Mouse (Mus musculus): ENCODE results near the gene Tmem230.
"Not testable (repeated sequence)": the region's sequence is repeated elsewhere in the genome, so short reads cannot be mapped to it uniquely, and the experiment has no call there.

The Tmem230 gene

DNA sequence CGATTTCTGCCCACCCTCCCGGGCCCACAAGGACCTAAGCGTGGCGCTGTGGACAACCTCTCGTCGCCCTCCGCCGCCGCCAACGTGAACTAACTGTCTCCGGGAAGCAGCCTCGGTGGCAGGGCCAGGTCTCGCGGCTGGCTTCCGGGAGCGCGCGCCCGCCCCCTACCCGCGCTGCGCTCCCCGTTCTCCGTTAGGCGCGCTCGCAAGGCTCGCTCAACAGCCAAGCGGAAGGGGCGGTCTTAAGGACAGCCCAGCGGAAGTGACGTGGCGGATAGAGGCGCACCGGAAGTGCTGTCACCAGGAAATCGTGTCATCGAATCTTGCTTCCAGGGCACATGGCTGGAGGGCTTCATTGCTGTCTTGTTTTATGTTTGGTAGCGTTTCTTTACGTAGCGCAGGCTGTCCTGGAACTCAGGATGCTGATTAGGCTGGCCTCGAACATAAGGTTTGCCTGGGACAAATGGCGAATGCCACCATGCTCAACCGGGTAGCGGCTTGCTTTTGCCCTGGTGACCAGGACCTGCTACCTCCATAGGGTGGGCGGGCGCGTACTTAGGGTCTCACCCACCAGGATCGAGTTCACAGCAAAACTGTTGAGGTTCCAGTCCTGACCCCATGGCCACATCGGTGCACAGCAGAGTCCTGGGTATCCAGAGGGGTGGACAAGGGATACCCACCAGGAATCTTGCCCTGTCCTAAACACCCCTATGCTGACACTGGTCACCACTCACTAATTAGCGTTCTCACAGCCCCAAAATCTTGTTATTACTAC lies at the start of gene Tmem230:
Gene Tmem230 (minus strand): TSS at position 269 of the 775 bp plus-strand sequence.
- in situ Hi-C loops (cut with MboI): loop anchor here (10.0 to 25.0 kb wide), 2 partner anchors 260 to 423 kb away; no protein-coding TSS in a partner anchor

DNA sequence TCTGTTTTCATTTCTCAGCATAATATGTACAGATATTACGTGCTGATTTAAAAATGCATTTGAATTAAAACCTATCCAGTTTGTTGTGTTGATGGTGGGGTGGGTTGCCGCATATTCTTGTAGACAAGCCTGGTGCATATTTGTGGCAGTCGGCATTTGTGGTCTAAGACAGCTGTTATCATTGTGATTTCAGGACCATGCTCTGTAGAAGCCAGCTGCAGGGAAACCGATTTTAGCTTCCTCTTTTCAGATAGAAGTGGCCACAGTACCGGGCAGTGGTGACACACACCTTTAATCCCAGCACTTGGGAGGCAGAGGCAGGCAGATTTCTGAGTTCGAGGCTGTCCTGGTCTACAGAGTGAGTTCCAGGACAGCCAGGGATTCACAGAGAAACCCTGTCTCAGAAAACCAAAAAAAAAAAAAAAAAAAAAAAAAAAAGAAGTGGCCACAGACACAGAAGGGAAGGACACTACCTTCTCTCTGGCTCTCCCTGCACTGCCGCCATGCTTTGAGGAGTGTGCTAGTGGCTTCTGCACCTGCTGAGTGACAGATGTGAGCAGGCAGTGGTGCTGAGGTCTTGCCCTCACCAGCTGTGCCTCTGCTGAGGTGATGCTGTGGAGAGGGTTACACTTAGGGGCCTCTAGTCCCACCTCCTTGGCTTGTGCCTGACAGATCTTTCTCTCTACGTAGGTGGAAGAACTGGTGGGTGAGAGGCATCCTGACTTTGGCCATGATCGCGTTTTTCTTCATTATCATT lies 46.3 kb upstream of the Tmem230 start:
- in situ Hi-C loops (cut with MboI): no loop called here

DNA sequence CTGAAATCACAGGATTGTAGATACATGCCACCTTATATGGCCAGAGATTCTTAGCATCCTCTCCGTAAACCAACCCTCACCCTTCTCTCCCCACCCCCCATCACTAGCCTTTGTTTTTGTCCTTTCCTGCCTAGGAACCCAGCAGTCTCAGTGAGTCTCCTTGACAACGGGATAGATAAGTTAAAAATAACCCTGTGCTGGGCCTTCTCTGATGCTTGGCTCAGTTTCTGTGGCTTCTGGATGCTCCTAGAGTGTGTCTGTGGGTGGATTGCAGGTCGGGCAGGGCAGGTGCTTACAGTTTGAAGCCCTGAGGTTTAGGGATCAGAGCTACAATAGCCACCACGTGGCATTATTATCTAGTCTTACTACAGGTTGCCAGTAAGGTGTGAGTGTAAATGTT lies 44.5 kb upstream of the Tmem230 start:
- in situ Hi-C loops (cut with MboI): no loop called here

DNA sequence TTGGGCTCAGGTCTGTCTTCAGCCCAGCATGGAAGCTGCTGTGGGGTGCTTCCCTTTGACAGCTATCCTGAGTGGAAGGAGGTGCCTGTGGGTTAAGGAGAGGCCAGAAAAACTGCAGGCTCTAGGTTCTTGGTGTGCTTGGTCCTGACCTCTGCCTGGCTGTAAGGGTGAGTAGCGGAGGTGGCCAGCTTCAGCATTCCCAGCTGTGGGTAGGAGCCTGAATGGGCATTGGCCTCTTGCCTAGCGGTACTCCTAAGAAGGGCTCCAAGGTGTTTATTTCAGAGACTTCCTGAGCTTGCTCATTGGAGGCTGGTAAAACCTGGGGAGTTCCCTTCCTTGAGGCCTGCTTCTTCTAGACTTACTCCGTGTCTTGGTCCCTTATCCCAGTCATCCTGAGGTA lies 43.7 kb upstream of the Tmem230 start:
- in situ Hi-C loops (cut with MboI): no loop called here

DNA sequence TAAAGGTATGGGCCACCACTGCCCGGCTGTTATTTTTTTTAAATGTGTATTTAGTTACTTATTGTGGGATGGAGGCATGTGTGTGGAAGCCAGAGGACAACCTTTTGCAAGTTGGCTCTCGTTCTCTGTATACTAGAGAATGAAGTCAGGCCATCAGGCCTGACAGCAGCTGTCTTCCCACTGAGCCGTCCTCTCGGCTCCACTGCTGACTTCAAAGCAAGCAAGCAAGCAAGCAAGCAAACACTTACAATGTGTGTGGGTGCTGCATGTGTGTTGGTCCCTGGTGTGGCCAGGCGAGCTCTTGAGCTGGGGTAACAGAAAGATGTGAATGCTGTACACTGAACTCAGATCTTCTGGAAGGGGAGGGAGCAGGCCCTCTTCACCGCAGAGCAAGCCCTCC lies 43.2 kb upstream of the Tmem230 start:
- in situ Hi-C loops (cut with MboI): no loop called here

DNA sequence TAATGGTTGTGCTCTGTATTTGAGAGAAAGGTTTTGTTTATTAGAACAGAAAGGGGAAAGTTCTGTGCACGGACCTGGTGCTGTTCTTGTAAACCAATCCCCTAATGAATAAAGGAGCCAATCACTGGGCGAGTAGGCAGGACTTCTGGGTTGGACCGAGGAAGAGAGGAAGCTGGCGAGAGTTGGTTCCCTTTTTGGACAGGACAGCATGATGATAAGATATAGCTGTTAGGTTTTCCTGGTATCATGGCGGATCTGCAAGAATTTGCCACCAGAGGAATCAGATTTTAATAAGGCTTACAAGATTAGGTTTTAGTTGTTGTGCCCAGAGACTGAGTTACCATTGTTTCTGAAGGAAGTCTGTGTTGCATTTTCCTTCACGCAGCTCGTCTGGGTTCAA lies 41.6 kb upstream of the Tmem230 start:
- in situ Hi-C loops (cut with MboI): not testable (repeated sequence)

DNA sequence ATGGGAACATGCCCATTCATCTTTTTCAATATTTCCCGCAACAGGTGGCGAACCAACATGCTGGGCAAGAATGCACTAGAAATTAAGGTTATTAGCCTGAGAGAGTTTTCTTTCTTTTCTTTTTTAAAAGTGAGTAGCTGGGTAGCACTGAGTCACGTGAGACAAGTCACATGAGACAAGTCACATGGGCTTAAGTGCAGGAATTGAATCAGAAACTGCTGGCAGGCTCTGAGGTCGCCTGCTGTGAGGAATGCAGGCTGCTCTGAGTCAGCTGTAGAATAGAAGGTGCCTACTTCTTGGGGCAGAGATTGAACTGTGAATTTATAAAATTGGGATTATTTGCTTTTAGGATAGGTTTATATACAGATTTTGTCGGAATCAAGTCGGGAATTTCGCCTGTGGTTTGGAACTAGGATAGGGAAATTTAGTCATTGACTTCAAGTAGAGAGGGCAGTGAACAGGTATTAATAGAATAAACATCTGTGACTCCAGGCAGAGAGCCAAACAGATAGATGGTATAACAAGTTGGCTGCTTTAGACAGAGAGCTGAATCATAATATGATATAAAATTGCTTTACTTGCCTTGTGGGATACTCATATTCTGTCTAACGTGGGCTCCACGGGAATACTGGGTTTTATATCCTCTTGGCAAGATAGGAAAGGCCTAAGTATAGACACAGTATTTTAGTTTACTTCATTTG lies 38.9 kb upstream of the Tmem230 start:
- in situ Hi-C loops (cut with MboI): no loop called here

DNA sequence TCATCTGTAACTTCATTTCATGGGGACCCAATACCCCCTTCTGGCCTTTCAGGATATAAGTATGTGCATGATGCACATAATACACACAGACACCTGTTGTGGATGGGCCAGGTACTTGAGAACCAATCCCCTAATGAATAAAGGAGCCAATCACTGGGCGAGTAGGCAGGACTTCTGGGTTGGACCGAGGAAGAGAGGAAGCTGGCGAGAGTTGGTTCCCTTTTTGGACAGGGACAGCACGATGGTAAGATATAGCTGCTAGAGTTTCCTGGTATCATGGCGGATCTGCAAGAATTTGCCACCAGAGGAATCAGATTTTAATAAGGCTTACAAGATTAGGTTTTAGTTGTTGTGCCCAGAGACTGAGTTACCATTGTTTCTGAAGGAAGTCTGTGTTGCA lies 38.1 kb upstream of the Tmem230 start:
- in situ Hi-C loops (cut with MboI): not testable (repeated sequence)

DNA sequence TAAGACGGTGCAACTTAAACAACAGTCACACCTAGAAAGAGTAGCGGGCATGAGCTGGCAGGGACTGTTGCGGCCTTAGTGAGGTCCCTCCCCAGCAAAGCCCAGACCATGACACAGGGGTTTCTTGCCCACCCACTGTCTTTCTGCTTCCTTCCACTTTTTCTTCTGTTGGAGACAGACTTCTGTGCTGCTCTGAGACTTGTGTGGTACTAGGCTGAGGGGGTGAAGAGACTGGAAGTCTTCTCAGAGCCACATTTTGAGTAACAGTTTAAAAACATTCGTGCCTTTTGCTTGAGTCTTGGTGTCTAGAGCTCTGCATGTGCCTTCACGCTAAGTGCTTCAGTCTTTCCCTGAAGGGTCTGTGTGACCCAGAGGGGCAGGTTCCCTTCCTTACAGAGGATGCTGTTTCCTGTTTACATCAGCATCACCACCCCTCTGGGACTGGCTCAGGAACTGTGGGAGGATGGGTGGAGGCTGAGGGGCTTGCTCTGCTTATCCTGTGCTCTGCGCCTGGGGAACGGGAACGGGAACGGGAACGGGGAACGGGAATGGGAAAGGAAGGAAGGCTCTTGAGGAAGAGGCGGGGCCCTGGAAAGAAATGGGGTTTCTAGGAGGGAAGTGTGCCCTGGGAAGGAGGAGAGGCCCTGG lies 37.0 kb upstream of the Tmem230 start:
- in situ Hi-C loops (cut with MboI): no loop called here

DNA sequence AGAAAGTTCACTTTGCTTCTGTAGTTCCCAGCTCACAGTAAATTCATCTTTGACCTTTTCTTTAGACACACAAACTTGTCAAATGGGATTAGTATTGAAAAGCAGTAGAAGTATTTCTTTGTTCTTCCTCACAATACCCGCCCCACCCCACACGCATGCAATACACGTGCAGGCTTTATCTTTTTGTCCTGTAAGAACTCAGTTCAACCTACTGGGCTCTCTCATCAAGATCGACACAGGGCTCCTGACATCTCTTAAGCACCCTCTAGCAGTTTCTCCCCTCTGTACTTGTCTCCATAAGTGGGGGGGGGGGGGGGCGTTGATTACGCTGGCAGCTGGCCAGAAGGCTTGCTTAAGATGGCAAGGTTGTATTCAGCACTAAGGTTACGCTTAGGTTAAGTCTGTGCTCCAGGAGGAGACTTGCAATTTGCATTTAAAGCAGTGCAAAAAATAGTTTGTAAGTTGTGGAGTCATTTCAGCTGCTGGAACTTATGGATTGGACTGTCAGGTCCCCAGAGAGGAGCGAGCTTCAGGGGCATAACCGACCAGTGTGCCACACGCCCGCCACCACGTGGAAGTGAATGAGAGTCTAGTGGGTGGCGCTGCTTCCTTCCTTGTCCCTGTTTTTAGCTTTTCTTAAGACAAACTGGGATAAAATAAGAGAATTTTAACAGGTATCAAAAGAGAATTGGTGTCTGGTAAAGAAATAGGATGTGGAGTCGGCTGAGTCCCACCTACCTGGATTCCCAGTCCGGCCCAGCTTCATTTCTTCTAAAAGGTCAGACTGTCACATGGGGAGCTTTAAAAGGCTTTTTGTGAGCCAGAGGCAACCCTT lies 35.8 kb upstream of the Tmem230 start:
- in situ Hi-C loops (cut with MboI): no loop called here

DNA sequence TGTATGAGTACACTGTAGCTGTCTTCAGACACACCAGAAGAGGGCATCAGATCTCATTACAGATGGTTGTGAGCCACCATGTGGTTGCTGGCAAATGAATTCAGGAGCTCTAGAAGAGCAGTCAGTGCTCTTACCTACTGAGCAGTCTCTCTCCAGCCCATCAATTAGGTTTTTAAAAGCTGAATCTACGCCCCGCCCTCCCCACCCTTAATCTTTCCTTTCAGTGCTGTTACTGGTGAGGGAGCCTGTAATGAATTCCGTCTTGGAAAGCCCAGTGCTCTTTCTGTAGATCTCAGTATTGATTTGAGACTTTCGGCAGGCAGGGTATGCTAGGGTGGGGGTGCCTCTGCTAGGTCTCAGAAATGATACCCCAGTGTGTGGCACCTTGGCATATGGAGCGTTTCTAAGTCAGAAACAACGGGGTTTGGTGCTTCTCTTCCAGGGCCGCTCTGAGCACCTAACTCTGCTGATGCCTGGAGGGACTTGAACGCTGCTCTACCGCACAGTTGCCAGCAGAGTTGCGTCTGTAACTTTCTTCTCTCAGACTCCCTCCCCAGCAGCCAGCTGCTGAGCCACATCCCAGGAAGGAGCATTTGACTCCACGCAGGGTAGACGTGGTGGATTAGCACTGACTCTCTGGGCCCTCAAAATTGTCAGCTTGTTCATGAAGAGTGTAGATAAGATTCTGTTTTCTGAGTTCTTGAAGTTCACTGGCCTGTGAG lies 35.0 kb upstream of the Tmem230 start:
- in situ Hi-C loops (cut with MboI): no loop called here

DNA sequence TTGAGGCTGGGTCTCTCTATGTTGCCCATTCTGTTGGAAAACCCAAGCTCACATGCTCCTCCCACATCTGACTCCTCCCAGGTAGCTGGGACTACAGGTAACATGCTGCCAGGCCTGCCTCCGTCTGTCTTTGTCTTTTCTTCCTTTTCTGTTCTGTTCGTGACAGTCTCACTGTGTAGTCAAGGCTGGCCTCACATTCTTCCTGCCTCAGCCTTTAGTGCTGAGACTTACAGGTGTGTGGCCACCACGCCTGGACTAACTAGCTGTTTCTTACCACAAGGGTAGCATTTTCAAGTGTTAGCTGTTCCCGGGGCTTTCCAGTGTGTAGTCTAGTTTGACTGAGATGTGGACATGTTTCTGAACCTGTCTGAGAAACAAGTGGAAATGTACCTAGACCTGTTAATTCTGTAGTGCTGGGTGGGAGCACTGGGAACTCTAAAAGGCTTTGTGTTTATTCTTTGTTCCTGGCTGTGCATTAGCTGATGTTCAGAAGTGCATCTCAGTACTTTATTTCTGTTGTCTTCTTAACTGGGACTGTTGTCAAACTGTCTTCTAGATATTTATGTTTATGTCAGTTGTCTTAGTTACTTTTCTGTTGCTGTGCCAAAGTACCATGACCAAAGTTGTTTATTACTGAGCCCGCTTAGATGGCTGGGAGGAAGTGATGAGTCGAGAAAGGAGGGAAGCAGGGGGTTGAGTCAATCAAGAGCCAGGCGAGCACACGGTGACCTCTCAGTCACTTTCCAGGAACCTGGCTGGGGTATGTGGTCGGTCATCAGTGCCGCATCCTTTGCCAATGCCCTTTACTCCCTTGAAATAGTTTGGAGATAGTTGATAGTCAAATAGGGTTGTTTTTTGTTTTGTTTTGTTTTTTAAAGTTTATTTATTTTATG lies 34.2 kb upstream of the Tmem230 start:
- in situ Hi-C loops (cut with MboI): no loop called here

DNA sequence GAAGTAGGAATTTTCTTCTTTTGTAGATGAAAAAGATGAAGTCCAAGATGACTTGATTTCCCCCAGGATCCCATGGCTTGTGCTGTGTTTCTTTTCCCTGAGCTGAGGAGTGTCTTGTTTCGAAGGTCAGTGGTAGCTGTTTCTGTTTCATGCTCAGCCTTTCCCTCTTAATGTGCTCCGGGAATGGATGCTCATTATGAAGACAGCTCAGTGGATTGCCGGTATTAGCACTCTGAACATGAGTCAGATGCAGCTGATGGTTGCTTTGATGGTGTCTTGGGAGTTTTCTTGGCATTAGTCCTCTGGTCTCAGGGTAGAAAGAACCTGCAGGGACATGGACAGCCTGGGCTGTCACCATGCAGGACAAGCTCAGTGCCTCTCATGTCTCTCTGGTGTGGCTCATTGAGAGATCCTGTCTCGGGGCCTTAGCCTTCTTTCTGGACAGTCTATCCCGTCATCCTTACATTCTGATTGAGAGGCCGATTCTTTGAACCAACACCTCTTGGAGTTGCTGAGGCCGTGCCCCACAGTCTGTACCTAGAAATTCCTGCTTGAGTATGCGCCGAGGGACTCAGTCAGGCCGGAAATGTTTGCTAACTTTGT lies 33.0 kb upstream of the Tmem230 start:
- in situ Hi-C loops (cut with MboI): no loop called here

DNA sequence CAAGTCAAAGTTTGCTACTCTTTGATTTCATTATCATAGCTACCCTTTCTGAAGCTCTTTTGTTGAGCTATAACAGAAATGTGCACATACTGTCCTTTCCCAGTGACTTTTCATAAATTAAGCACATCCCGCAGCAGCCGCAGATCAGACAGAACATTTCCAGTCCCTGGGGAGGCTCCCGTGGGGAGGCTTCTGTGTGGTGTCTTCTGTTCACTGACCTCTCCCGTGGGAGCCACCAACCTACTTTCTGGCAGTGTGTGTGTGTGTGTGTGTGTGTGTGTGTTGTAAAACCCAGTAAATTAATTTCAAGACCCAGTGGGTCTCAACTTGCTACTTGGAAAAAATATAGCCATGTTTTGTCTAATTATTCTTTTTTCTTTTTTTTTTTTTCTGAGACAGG lies 32.4 kb upstream of the Tmem230 start:
- in situ Hi-C loops (cut with MboI): no loop called here

DNA sequence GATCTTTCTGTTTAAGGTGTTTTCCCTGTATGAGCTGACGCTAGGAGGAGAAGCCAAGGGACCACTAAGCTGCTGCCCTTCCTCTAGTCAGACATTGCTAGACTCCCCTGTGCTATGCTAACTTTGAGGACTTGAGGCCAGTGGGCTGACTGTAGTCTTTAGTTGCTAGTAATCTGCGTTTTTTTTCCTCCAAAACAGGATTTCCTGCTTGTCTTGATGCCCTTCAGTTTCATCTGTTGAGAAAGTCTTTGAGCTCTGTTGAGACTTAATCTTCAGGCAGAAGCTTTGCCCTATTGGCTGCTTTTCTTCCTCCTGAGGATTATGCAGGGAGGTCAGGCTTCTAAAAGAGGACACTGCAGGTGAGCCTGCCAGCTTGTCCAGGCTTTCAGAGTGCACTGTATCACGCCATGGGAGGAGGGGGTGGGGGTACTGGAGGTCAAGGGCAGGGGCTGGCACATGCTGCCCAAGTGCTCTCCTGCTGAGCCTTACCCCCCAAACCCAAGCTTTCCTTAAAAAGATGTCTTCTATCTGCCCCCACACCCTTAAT lies 31.8 kb upstream of the Tmem230 start:
- in situ Hi-C loops (cut with MboI): no loop called here

DNA sequence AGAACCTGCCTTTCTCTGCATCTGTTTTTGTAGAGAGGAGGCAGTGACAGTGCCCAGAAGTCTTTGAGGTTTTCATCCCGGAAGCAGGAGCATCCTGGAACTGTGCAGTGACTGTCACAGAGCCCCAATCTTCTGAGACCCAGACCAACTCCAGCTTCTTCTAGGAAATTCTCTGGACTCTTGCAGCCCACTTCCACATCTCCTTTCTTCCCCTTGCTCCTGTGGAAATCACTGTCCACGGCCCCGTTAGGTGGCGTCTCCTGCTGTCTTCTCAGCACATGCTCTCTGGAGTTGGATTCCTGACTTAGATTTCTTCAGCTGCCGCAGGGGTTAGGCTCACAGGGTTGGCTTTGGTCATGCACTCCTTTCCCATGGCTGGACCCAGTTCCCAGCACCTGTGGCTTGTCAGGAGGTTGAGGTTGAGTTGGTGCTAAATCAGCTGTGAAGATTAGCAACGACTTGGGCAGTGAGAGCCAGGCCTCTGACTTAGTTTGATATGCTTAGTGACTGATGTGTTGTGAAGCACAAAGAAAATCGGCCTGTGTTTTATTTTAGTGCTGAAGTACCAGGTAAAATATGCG lies 30.8 kb upstream of the Tmem230 start:
- in situ Hi-C loops (cut with MboI): no loop called here

DNA sequence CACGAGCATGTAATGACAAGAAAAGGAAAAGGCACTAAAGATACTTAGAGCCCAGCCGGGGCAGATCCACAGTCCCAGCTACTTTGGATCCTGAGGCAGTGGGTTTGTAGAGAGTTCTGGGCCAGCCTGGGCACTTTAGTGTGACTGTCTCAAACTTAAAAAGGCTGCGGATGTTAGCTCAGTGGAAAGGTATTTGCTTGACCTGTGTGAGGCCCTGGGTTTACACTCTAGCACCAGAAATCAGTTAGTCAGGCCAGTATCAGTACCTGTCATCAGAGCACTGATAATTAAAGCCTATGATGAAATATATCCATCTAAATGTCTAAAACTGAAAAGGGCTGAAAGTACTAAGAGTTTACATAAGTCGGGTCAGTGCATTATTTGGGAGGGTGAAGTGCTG lies 28.6 kb upstream of the Tmem230 start:
- in situ Hi-C loops (cut with MboI): no loop called here

DNA sequence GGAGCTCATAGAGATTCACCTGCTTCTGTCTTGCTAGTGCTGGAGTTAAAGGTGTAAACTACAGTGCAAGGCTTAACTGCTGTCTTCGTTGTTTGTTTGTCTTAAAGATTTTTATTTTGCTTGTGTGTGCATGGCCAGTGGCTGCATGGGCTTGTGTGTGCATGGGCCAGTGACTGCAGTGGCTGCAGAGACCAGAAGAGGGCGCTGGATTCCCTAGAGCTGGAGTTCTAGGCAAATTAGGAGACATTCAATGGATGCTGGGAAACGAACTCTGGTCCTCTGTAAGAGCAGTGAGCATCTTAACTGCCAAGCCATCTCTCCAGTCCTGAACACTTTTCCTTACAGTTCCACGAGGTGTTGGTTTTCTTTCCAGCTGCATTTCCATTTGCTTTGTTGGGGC lies 27.9 kb upstream of the Tmem230 start:
- in situ Hi-C loops (cut with MboI): no loop called here
